Mouse (Mus musculus) monocyte, adult 59 days (primary cell): ENCODE data around the gene Zc3h18. TPM values are rescaled to one million over a fixed set of nuclear protein-coding genes. Genes with fewer than 3 reads are reported as not detected.

ENCODE experiments used
- total RNA-seq, 2 experiments: library from RNA; stranded (reverse); gene quantifications; one replicate each; pipeline ENCODE4 v1.2.4; 2023

Gene Zc3h18
- total RNA-seq, result 10 to 100 TPM; 73.0 to 84.4 TPM

DNA sequence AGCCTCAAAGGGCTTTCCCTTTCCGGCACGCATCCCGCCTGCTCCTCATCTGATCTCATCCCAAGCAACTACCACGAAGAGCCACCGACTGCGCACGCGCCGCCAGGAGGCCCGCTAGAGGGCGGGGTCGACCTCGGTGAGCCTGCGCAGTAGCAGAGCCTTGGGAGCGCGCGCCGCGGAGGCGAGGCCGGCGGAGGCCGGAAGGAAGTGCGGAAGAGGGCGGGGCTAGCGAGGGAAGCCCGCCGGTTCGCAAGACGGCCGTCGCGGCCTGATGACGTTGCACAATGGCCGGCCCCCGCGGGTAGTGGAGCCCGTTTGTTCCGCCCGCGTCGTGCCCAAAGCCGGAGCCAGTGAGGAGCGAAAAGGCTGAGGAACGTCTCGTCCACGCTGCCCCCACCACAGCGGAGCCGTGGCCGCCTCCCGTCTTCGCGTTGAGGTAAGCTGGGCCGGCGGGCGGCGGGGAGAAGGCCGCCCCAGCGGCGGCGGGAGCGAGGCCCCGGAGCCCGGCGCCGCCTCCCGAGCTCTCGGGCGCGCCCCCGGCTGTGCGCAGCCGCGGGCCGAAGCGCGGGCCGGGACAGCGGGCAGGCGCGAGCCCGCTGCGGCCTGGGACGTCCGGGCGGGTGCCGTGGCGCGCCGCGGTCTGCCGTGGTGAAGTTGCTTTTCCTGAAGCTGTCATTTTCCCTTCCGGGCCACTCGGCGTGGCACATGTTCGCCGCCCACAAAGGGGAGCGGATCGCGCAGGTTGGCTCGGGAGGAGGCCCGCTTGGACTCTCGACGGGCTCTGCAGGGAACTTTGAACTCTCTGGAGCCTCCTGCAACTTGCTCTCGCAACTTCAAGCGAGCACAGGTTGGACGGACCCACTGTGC is at the start of gene Zc3h18:
Zc3h18 (plus strand) TSS at position 245 of the 867 bp plus-strand sequence.

GRCm38 (mm10) chr8:122360696-122361416 is 15.6 kb upstream of the Zc3h18 start, which contains the start of gene Trhr2:
Trhr2 (minus strand) TSS chr8:122360746.

GRCm38 (mm10) chr8:122421376-122422070 is 45.1 kb downstream of the Zc3h18 start, which contains the start of gene Il17c:
Il17c (plus strand) TSS chr8:122422020.

DNA sequence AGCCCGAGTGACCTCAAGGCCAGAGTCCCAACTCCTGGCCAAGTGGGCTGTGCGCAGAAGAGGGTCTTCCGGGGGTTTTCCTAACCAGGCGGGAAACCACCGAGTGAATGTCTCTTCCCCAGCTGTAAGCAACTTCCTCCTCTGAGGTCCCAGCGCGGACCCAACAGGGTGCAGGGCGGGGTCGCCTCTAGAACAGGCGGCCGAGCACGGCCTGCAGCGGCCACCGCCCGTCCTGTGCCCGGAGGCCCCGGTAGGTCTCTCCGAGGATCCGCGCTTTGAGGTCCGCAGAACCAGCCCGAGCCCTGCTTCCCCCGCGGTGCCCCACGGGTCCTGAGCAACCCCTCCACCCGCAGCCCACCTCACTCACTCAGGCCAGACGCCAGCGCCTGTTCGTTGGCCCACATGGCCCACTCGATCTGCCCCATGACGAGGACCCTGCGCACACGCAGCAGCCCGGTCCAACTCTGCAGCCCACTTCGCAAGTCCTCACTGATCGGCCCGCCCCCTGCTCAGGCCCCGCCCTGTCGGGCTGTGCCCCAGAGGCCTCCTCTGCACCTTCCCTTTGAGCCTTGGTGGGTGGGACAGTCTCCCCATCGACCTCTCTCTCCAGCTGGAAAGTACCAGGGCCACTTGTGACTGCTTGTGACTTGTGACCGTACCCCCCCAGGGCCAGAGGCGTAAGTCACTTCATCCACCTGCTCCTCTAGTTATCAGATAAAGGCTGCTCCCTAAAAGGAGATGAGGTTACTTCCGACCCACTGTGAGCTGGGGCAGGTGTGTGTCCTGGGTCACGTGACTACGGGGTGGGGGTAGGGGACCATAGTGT is 56.2 kb downstream of the Zc3h18 start, which contains the start of gene Cyba:
Cyba (minus strand) TSS at position 488 of the 826 bp plus-strand sequence.

GRCm38 (mm10) chr8:122443262-122444006 is 67.0 kb downstream of the Zc3h18 start, which contains the start of gene Mvd:
Mvd (minus strand) TSS chr8:122443422.

DNA sequence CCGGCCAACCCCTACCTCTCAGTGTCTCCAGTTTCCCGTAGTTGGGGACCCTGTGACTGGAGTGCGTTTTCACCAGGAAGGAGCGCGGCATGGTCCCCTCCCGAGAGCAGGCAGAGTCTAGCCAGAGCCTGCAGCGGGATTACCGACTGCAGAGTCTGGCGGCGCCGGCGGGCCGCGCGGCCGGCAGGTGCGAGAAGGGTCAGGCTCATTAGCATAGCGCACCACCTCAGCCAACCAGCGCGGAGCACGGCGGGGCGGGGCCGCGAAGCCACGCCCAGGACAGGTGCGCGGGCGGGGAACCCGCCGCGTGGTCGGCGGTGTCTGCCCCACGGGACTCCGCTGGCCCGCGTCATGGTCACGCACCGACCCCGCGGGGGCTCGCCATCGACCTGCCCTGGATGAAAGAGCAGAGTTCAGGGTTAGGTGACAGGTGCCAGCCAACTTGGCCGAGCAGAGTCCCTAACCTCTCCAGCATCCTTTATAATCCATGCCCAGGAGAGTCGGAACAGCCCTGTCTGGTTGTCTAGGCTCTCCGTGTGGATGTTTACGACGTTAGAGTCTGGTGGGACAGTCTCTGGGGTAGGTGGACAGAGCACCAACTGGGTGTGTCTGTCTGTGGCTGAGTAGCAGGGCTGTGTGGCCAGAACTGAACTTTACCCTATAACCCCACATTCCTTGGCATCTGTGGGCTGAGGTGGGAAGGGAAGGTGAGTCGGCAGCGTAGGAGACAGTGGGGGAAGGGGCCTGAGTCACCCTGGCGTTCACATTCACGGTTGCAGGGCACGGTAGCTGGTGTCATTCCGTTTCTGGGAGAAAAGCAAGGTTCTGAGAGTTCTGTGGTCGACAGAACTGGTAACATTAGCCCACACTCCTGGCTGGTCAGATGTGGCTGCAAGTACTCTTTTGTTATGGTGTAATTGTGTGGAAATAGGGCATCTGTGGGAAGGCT is 84.4 kb downstream of the Zc3h18 start, which contains the start of gene Snai3:
Snai3 (minus strand) TSS at position 210 of the 949 bp plus-strand sequence.

Other genes starting within 250 kb of the Zc3h18 start
- gene Zfpm1, start 94.5 kb upstream of the Zc3h18 start, total RNA-seq, result 1 to 10 TPM; 6.2 to 8.8 TPM
- gene Trhr2, start 15.9 kb upstream of the Zc3h18 start, total RNA-seq, result not detected
- gene Il17c, start 45.4 kb downstream of the Zc3h18 start, total RNA-seq, result under 1 TPM in 1 of 2 experiments, not detected in 1; 0.73 TPM
- gene Cyba, start 56.3 kb downstream of the Zc3h18 start, total RNA-seq, result 100 to 1,000 TPM; 719 to 753 TPM
- gene Mvd, start 66.8 kb downstream of the Zc3h18 start, total RNA-seq, result 10 to 100 TPM; 27.0 to 27.9 TPM
- not detected for gene Snai3, start 84.1 kb downstream of the Zc3h18 start, total RNA-seq
- 10 to 100 TPM; 79.5 to 90.9 TPM for gene Rnf166, start 99.5 kb downstream of the Zc3h18 start, total RNA-seq
- gene Ctu2, start 99.5 kb downstream of the Zc3h18 start, total RNA-seq, result 10 to 100 TPM; 16.9 to 21.0 TPM
- 100 to 1,000 TPM; 125 to 127 TPM for gene Piezo1, start 174.7 kb downstream of the Zc3h18 start, total RNA-seq
- 10 to 100 TPM; 23.8 to 29.1 TPM for gene Cdt1, start 191.4 kb downstream of the Zc3h18 start, total RNA-seq
- gene Aprt, start 200.3 kb downstream of the Zc3h18 start, total RNA-seq, result 100 to 1,000 TPM; 142 to 157 TPM
- 10 to 100 TPM; 30.8 to 32.1 TPM for gene Galns, start 234.9 kb downstream of the Zc3h18 start, total RNA-seq
- gene Trappc2l, start 235.0 kb downstream of the Zc3h18 start, total RNA-seq, result 10 to 100 TPM; 40.8 to 50.4 TPM
- gene Pabpn1l, start 246.1 kb downstream of the Zc3h18 start, total RNA-seq, result under 1 TPM in 1 of 2 experiments, not detected in 1; 0.79 TPM